Mouse (Mus musculus) stomach, postnatal 0 days (tissue): ENCODE measurements at regions not wholly inside any gene's neighbourhood (a gene's known extent, or its start where the extent isn't known, plus 50 kb on each side); places are given as distances from the start of the nearest gene placed in this dataset.

ENCODE experiments used
- ATAC-seq: fragments of 200-750 bp; cut with Nextera tagmentation; 2 replicates; pipeline ENCODE4 v1.8.0; 2017; ENCODE audit not compliant: low FRiP score, low TSS enrichment
- DNase-seq: peaks from one replicate; pipeline ENCODE4 v3.0.0-alpha.2; 2016; ENCODE audit warnings: low spot score
- H3K27ac ChIP-seq: fragments of 300-500 bp; sonication (generic); replicated peaks from 2 replicates; pipeline ENCODE4 v1.5.1; 2014; ENCODE audit warnings: mild to moderate bottlenecking, control low read depth
- H3K27me3 ChIP-seq: fragments of 300-500 bp; sonication (generic); 2 replicates; pipeline ENCODE4 v1.6.1; 2014; ENCODE audit warnings: low read length; ENCODE audit not compliant: control insufficient read depth, insufficient read depth
- H3K36me3 ChIP-seq: fragments of 300-500 bp; sonication (generic); 2 replicates; pipeline ENCODE4 v1.6.1; 2014; ENCODE audit warnings: low read length, mixed read lengths; ENCODE audit not compliant: control insufficient read depth, insufficient read depth
- H3K4me1 ChIP-seq: fragments of 300-500 bp; sonication (generic); replicated peaks from 2 replicates; pipeline ENCODE4 v1.6.1; 2014; ENCODE audit warnings: antibody characterized with exemption; ENCODE audit not compliant: control insufficient read depth, insufficient read depth
- H3K4me2 ChIP-seq: fragments of 300-500 bp; sonication (generic); replicated peaks from 2 replicates; pipeline ENCODE4 v1.6.1; 2014; ENCODE audit warnings: low read depth, mild to moderate bottlenecking, control low read depth, moderate library complexity
- H3K4me3 ChIP-seq: fragments of 300-500 bp; sonication (generic); 2 replicates; pipeline ENCODE4 v1.5.1; 2014; ENCODE audit warnings: low read depth, low read length, control low read depth
- H3K9ac ChIP-seq: fragments of 300-500 bp; sonication (generic); 2 replicates; pipeline ENCODE4 v1.6.1; 2014; ENCODE audit warnings: mild to moderate bottlenecking, low read length, control low read depth, mixed read lengths
- H3K9me3 ChIP-seq: fragments of 300-500 bp; sonication (generic); 2 replicates; pipeline ENCODE4 v1.6.1; 2016; ENCODE audit warnings: low read length; ENCODE audit not compliant: control insufficient read depth
- CTCF ChIP-seq: IDR thresholded peaks from 2 replicates; pipeline ENCODE4 v1.5.1; 2016; ENCODE audit warnings: antibody characterized with exemption, low read depth, mild to moderate bottlenecking, moderate library complexity
- EP300 ChIP-seq: optimal IDR thresholded peaks from 2 replicates; pipeline ENCODE3; 2016; ENCODE audit warnings: antibody characterized with exemption
- WGBS: fragments of 180-500 bp; shearing (Covaris S2); extraction: QIAGEN DNeasy Blood & Tissue Kit; methylation state at CpG from one replicate; pipeline ENCODE4 v1.1.7; 2014; 5-methylcytosine and 5-hydroxymethylcytosine counted together

GRCm38 (mm10) chr10:117975467-117975866 lies 129.6 kb upstream of the Rap1b start:
- no peak for ATAC-seq
- TF ChIP-seq EP300, result no peak
- TF ChIP-seq CTCF, result no peak
- DNase-seq, result no peak
- Histone ChIP-seq H3K9me3 (no peaks in the 10 kb centered on the region), H3K27me3 (no peaks in the 10 kb centered on the region), H3K4me3 (no peak overlapping the region), H3K9ac (no peak overlapping the region), H3K4me2 (no peak overlapping the region), H3K36me3 (no peaks in the 10 kb centered on the region), H3K4me1 (no peaks in the 10 kb centered on the region), H3K27ac (no peak overlapping the region)
- 76% methylated on average over 1 of the region's 1 CpGs for WGBS

GRCm38 (mm10) chr10:117979091-117979490 lies 133.3 kb upstream of the Rap1b start:
- Histone ChIP-seq H3K36me3 (no peaks in the 10 kb centered on the region), H3K4me1 (no peaks in the 10 kb centered on the region), H3K27me3 (no peaks in the 10 kb centered on the region), H3K9ac (no peak overlapping the region), H3K27ac (no peak overlapping the region), H3K4me2 (no peak overlapping the region), H3K9me3 (no peaks in the 10 kb centered on the region), H3K4me3 (no peak overlapping the region)
- TF ChIP-seq CTCF (no peak), EP300 (no peak)
- ATAC-seq, result no peak
- DNase-seq, result no peak
- WGBS, result 90% methylated on average over 4 of the region's 4 CpGs

- Histone ChIP-seq H3K36me3 (no peaks in the 10 kb centered on the region), H3K4me2 (no peak overlapping the region), H3K9ac (no peak overlapping the region), H3K9me3 (no peaks in the 10 kb centered on the region), H3K4me1 (no peaks in the 10 kb centered on the region), H3K4me3 (no peak overlapping the region), H3K27ac (0 out of 2 replicates have a peak overlapping the region, but pooled peaks have one; percentile 13), H3K27me3 (no peaks in the 10 kb centered on the region)
- no peak for ATAC-seq
- DNase-seq, result no peak
- TF ChIP-seq EP300 (no peak), CTCF (no peak)
- WGBS, result 30% methylated on average over 8 of the region's 8 CpGs
Observed at GRCm38 (mm10) chr10:117982611-117983210, 136.9 kb upstream of the Rap1b start.

- no peak overlapping the region for H3K4me3 ChIP-seq
- no peaks in the 10 kb centered on the region for H3K36me3 ChIP-seq
- ATAC-seq (no peak), DNase-seq (no peak)
- H3K27ac ChIP-seq, result 0 out of 2 replicates have a peak overlapping the region, but pooled peaks have one; percentile 13
- H3K4me2 ChIP-seq, result no peak overlapping the region
- H3K27me3 ChIP-seq, result no peaks in the 10 kb centered on the region
- no peaks in the 10 kb centered on the region for H3K9me3 ChIP-seq
- no peaks in the 10 kb centered on the region for H3K4me1 ChIP-seq
- WGBS, result 73% methylated on average over 8 of the region's 8 CpGs
- no peak overlapping the region for H3K9ac ChIP-seq
- TF ChIP-seq EP300, result no peak
- no peak for TF ChIP-seq CTCF
Observed at GRCm38 (mm10) chr10:117983271-117983670, 137.4 kb upstream of the Rap1b start.

- DNase-seq (no peak), ATAC-seq (no peak)
- no peak for TF ChIP-seq EP300
- TF ChIP-seq CTCF, result no peak
- WGBS, result 70% methylated on average over 15 of the region's 15 CpGs
- H3K9me3 ChIP-seq, result no peaks in the 10 kb centered on the region
- H3K27ac ChIP-seq, result no peak overlapping the region
- H3K27me3 ChIP-seq, result no peaks in the 10 kb centered on the region
- H3K4me2 ChIP-seq, result no peak overlapping the region
- H3K9ac ChIP-seq, result no peak overlapping the region
- H3K4me1 ChIP-seq, result no peaks in the 10 kb centered on the region
- no peak overlapping the region for H3K4me3 ChIP-seq
- no peaks in the 10 kb centered on the region for H3K36me3 ChIP-seq
Observed at GRCm38 (mm10) chr10:117984784-117985602, 139.2 kb upstream of the Rap1b start.

GRCm38 (mm10) chr10:117987620-117988019 lies 141.8 kb upstream of the Rap1b start:
- H3K4me3 ChIP-seq, result no peak overlapping the region
- no peaks in the 10 kb centered on the region for H3K36me3 ChIP-seq
- TF ChIP-seq EP300 (no peak), CTCF (no peak)
- no peak overlapping the region for H3K27ac ChIP-seq
- H3K4me2 ChIP-seq, result no peak overlapping the region
- H3K9ac ChIP-seq, result no peak overlapping the region
- DNase-seq (no peak), ATAC-seq (no peak)
- WGBS, result 53% methylated on average over 6 of the region's 6 CpGs
- H3K9me3 ChIP-seq, result no peaks in the 10 kb centered on the region
- H3K27me3 ChIP-seq, result no peaks in the 10 kb centered on the region
- H3K4me1 ChIP-seq, result no peaks in the 10 kb centered on the region
